Mouse (Mus musculus) kidney, embryonic 15.5 days (tissue): Measurements from ENCODE around the gene Reg4. TPM values are rescaled to one million over a fixed set of nuclear protein-coding genes. Genes with fewer than 3 reads are reported as not detected.
A peak's percentile ranks its signal among the peaks of the same experiment; 100 is the strongest.

Experiments used
- ATAC-seq: fragments of 200-750 bp; cut with Nextera tagmentation; replicated peaks from 2 replicates; pipeline ENCODE4 v1.8.0; 2017; ENCODE audit warnings: moderate TSS enrichment; ENCODE audit not compliant: low FRiP score
- H3K27ac ChIP-seq: fragments of 300-500 bp; sonication (generic); 2 replicates; pipeline ENCODE4 v1.5.1; 2015; ENCODE audit warnings: mild to moderate bottlenecking, inconsistent platforms
- H3K27me3 ChIP-seq: fragments of 300-500 bp; sonication (generic); 2 replicates; pipeline ENCODE4 v1.6.1; 2015; ENCODE audit warnings: inconsistent platforms
- H3K36me3 ChIP-seq: fragments of 300-500 bp; sonication (generic); 2 replicates; pipeline ENCODE4 v1.6.1; 2015; ENCODE audit warnings: inconsistent platforms
- H3K4me1 ChIP-seq: fragments of 300-500 bp; sonication (generic); 2 replicates; pipeline ENCODE4 v1.6.1; 2015; ENCODE audit warnings: inconsistent platforms
- H3K4me2 ChIP-seq: fragments of 300-500 bp; sonication (generic); 2 replicates; pipeline ENCODE4 v1.6.1; 2015; ENCODE audit warnings: moderate library complexity, mild to moderate bottlenecking, inconsistent platforms
- H3K4me3 ChIP-seq: fragments of 300-500 bp; sonication (generic); replicated peaks from 2 replicates; pipeline ENCODE4 v1.5.1; 2015; ENCODE audit warnings: mild to moderate bottlenecking, inconsistent platforms
- H3K9ac ChIP-seq: fragments of 300-500 bp; sonication (generic); 2 replicates; pipeline ENCODE4 v1.6.1; 2015; ENCODE audit warnings: mild to moderate bottlenecking, inconsistent platforms
- H3K9me3 ChIP-seq: fragments of 300-500 bp; sonication (generic); replicated peaks from 2 replicates; pipeline ENCODE4 v1.6.1; 2016; ENCODE audit warnings: inconsistent platforms
- WGBS: fragments of 180-500 bp; shearing (Covaris S2); methylation state at CpG from one replicate; pipeline ENCODE4 v1.1.7; 2015; ENCODE audit warnings: mixed read lengths; 5-methylcytosine and 5-hydroxymethylcytosine counted together
- polyA plus RNA-seq: library from polyadenylated mRNA; unstranded; fragments of >200 nt; fragmentation: Nextera tagmentation; extraction: Ambion mirVana; gene quantifications from 2 replicates; pipeline ENCODE4 v1.2.1, GENCODE M21; 2015

Reg4 gene
- polyA plus RNA-seq, 1 experiment from 2014 or later: 0.21 TPM

DNA sequence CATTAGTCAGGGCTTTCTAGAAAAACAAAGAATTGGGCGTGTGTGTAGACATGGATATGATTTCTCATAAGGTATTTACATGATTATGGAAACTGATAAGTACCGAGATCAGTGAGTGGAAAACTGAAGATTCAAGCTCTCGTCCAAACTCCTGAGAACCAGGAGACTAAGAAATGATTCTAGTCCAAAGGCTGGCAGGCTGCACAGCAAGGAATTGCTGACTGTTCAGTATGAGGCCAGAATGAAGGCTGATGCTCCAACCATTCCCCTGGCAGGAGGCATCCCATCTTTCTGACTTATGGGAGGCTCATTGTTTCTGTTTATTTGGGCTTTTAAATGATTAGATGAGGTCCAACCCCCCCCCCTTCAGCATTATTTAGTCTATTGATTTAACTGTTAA is 38.6 kb downstream of the Reg4 start:
- Histone ChIP-seq H3K9me3 (no peaks in the 10 kb centered on the region), H3K27ac (no peak overlapping the region), H3K4me2 (no peak overlapping the region), H3K4me1 (peaks cover 10% of the 10 kb centered on the region; the same call in 1 of the 2 replicates), H3K9ac (no peak overlapping the region), H3K27me3 (no peaks in the 10 kb centered on the region), H3K4me3 (no peak overlapping the region), H3K36me3 (no peaks in the 10 kb centered on the region)
- no peak for ATAC-seq
- 76% methylated on average over 3 of the region's 3 CpGs for WGBS

DNA sequence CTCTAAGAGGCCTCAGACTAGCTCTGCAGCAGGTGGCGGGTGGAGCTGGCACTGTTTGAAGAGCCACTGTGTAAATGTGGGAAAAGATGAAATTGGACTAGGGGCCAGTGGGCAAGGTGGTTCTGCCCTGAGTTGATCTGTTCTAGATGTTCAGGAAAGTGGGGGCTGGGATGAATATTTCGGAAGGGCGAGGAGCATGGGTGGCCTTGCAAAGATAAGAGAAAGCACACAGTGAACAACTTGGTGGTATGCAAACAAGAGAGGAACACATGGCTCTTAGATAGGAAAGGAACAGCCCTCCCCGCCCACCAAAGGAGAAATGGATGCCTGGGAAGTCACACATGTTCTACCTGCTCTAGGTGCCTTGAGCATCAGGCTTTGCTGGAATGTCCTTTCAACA is 39.5 kb downstream of the Reg4 start:
- Histone ChIP-seq H3K9ac (no peak overlapping the region), H3K27me3 (no peaks in the 10 kb centered on the region), H3K4me2 (no peak overlapping the region), H3K36me3 (no peaks in the 10 kb centered on the region), H3K4me3 (no peak overlapping the region), H3K27ac (no peak overlapping the region), H3K4me1 (peaks cover 10% of the 10 kb centered on the region; the same call in 1 of the 2 replicates), H3K9me3 (no peaks in the 10 kb centered on the region)
- ATAC-seq: no peak
- 90% methylated on average over 4 of the region's 4 CpGs for WGBS

DNA sequence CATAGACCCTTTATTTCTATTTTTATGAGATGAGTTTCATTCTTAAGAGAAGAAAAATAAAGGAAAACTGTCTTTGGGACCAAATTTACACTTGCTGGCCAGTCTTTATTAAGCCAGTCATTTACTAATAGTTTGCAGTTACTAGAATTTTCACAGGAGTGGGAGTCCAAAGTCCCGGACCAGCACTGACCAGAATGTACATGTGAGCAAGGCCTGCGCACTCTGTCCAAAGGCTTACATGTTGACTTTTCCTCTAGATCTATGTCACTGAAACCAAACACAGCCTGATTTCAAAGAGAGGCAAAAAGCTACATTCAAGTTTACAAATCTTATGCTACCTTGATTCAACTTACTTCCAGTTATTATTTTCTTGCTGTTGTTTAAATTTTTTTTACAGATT is 40.2 kb downstream of the Reg4 start:
- Histone ChIP-seq H3K4me3 (no peak overlapping the region), H3K4me2 (no peak overlapping the region), H3K27ac (no peak overlapping the region), H3K36me3 (no peaks in the 10 kb centered on the region), H3K4me1 (peaks cover 14% of the 10 kb centered on the region), H3K9ac (no peak overlapping the region), H3K27me3 (no peaks in the 10 kb centered on the region), H3K9me3 (no peaks in the 10 kb centered on the region)
- ATAC-seq: no peak
- 95% methylated on average over 2 of the region's 2 CpGs for WGBS

GRCm38 (mm10) chr3:98267249-98267651 is 45.3 kb downstream of the Reg4 start:
- WGBS: 17% methylated on average over 6 of the region's 6 CpGs
- Histone ChIP-seq H3K9me3 (no peaks in the 10 kb centered on the region), H3K36me3 (no peaks in the 10 kb centered on the region), H3K4me2 (no peak overlapping the region; the same call in 1 of the 2 replicates), H3K27me3 (no peaks in the 10 kb centered on the region), H3K4me3 (no peak overlapping the region), H3K9ac (no peak overlapping the region), H3K27ac (peak overlapping the region; percentile 66), H3K4me1 (peaks cover 13% of the 10 kb centered on the region)
- ATAC-seq: peak; percentile 87

GRCm38 (mm10) chr3:98273623-98274398 is 51.9 kb downstream of the Reg4 start:
- H3K4me1 ChIP-seq: peaks cover 14% of the 10 kb centered on the region
- no peaks in the 10 kb centered on the region for H3K27me3 ChIP-seq
- peak overlapping the region; percentile 32; the same call in 1 of the 2 replicates for H3K27ac ChIP-seq
- no peak overlapping the region for H3K4me3 ChIP-seq
- peak; percentile 60; the same call in 1 of the 2 replicates for ATAC-seq
- H3K9me3 ChIP-seq: no peaks in the 10 kb centered on the region
- H3K9ac ChIP-seq: no peak overlapping the region
- no peaks in the 10 kb centered on the region for H3K36me3 ChIP-seq
- no peak overlapping the region for H3K4me2 ChIP-seq
- 42% methylated on average over 11 of the region's 11 CpGs for WGBS

DNA sequence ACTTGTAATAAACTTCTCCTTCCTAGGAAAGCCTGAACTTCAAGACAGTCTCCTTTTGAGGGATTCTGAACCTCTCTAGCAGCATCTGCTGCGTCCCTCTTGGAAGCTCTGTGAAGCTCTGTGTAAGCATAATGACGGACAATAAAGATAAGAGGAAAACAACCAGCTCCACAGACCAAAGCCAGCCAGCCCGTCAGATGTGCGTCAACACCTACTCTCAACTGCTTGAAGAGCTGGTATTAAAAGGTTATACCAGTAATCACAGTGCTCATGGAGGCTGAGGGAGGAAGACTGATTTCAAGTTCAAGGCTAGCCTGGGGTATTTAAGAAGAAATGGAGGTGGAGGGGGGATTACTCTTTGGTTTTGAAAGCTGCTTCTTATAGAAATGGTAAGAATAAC is 57.7 kb downstream of the Reg4 start:
- no peak overlapping the region for H3K4me3 ChIP-seq
- H3K9ac ChIP-seq: no peak overlapping the region
- H3K4me2 ChIP-seq: 0 out of 2 replicates have a peak overlapping the region, but pooled peaks have one; percentile 48
- H3K4me1 ChIP-seq: peaks cover 14% of the 10 kb centered on the region
- H3K27ac ChIP-seq: no peak overlapping the region
- H3K36me3 ChIP-seq: no peaks in the 10 kb centered on the region
- 43% methylated on average over 4 of the region's 4 CpGs for WGBS
- no peak for ATAC-seq
- H3K9me3 ChIP-seq: no peaks in the 10 kb centered on the region
- no peaks in the 10 kb centered on the region for H3K27me3 ChIP-seq

DNA sequence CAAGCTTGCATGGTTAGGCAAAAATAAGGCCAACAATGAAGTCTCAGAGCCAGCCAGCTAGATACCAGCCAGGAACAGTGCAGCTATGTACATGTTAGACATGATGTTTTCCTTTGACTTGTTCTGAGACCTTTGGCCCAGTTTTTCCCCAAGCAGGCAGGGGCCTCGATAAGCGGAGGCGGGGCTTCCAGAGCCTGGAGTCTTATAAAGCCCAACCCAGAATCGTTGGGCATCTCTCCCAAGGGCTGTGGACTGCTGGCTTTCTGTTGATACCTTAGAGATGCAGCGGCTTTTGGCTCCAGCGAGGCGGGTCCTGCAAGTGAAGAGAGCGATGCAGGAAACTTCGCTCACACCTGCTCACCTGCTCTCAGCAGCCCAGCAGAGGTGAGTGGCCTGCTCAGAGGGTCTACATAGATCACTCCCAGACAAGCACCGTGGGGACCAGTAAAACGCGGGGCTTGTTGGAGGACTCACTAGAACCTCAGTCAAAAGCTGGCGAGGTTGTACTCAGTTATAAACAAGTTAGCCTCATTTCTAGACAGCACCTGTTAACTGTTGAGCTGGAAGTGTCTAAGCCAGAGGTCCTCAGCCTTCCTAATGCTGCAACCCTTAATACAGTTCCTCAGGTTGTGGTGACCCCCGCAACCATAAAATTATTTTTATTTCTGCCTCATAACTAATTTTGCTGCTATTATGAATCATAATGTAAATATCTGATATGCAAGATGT is 58.4 kb downstream of the Reg4 start, which contains the start of gene Hmgcs2:
Gene Hmgcs2 (plus strand): TSS at position 232 of the 729 bp plus-strand sequence.
- Histone ChIP-seq H3K9ac (no peak within 1 kb of the TSS), H3K9me3 (no peaks in the 10 kb centered on the region), H3K4me3 (peak within 1 kb of the TSS; percentile 10), H3K4me1 (peaks cover 14% of the 10 kb centered on the region), H3K27ac (no peak within 1 kb of the TSS), H3K4me2 (peak within 1 kb of the TSS; percentile 48), H3K27me3 (no peaks in the 10 kb centered on the region), H3K36me3 (no peaks in the 10 kb centered on the region)
- ATAC-seq: peak; percentile 77; the same call in 1 of the 2 replicates
- 62% methylated on average over 14 of the region's 14 CpGs for WGBS

GRCm38 (mm10) chr3:98280933-98281678 is 59.1 kb downstream of the Reg4 start:
- WGBS: 31% methylated on average over 12 of the region's 12 CpGs
- H3K4me3 ChIP-seq: peak overlapping the region; percentile 10
- no peak overlapping the region for H3K27ac ChIP-seq
- H3K9me3 ChIP-seq: no peaks in the 10 kb centered on the region
- peaks cover 14% of the 10 kb centered on the region for H3K4me1 ChIP-seq
- H3K36me3 ChIP-seq: no peaks in the 10 kb centered on the region
- H3K9ac ChIP-seq: no peak overlapping the region
- H3K4me2 ChIP-seq: peak overlapping the region; percentile 48
- no peaks in the 10 kb centered on the region for H3K27me3 ChIP-seq
- ATAC-seq: peak; percentile 71

- WGBS: 90% methylated on average over 8 of the region's 8 CpGs
- no peaks in the 10 kb centered on the region for H3K9me3 ChIP-seq
Measured at GRCm38 (mm10) chr3:98282422-98282821, 60.5 kb downstream of the Reg4 start.

DNA sequence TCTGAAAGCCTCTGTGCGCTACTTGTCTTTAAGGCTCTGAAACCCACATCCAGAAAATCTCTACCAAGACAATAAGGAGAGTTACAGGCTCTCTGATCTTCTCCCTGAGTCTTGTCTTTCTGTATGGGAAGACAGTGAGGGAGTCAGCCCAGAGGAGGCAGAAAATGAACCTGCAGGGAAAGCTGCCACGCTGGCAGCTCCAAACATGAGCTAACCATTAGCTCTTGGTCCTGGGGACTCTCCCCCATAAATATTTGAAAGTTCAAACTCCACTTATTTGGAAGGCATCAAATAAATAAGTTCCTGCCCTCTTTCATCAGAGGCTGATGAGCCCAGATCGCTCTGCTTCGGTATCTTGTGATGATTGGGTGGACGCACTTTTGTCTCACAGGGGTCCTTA is 61.2 kb downstream of the Reg4 start:
- no peak for ATAC-seq

More at GRCm38 (mm10) chr3:98282422-98282821, 60.5 kb downstream of the Reg4 start:
- Histone ChIP-seq H3K9ac (no peak overlapping the region), H3K36me3 (no peaks in the 10 kb centered on the region), H3K27ac (no peak overlapping the region), H3K27me3 (no peaks in the 10 kb centered on the region), H3K4me1 (peaks cover 14% of the 10 kb centered on the region), H3K4me2 (no peak overlapping the region), H3K4me3 (no peak overlapping the region)
- ATAC-seq: no peak

More for the DNA sequence above, 61.2 kb downstream of the Reg4 start:
- no peak overlapping the region for H3K9ac ChIP-seq
- H3K4me2 ChIP-seq: no peak overlapping the region
- 92% methylated on average over 5 of the region's 5 CpGs for WGBS
- H3K27me3 ChIP-seq: no peaks in the 10 kb centered on the region
- no peaks in the 10 kb centered on the region for H3K36me3 ChIP-seq
- H3K9me3 ChIP-seq: no peaks in the 10 kb centered on the region
- no peak overlapping the region for H3K4me3 ChIP-seq
- peaks cover 14% of the 10 kb centered on the region for H3K4me1 ChIP-seq
- no peak overlapping the region for H3K27ac ChIP-seq
